ENCODE assay signal across 17 mouse cellular contexts in genomic region chr1:185929761-185930160, GRCm38 (mm10).
DNase-seq lines count a peak whose midpoint lies in the region; ATAC-seq and TF ChIP-seq lines count a peak whose summit lies in the region.
"Had no signal": no experiment of that assay in that cellular context is flagged by ENCODE, and none has a peak within 500 bp of the region (broad histone marks: within the 10 kb centered on the region; RNA-seq: fewer than 3 reads in every experiment).

No protein-coding gene starts in this region.

- WGBS in hindbrain, postnatal 0 days: 89% methylated on average over 5 of the region's 5 CpGs
- WGBS in hindbrain, embryonic 14.5 days: 87% methylated on average over 5 of the region's 5 CpGs
- 82% methylated on average over 5 of the region's 5 CpGs for WGBS in lung, embryonic 14.5 days

- H3K9me3 ChIP-seq in hindbrain, postnatal 0 days (ENCODE audit: low read length): no peaks in the 10 kb centered on the region
- H3K9me3 ChIP-seq in hindbrain, embryonic 14.5 days (ENCODE audit: control insufficient read depth, low read length): peaks cover 6% of the 10 kb centered on the region; the same call in 1 of the 2 replicates
- H3K9me3 ChIP-seq in lung, embryonic 14.5 days (ENCODE audit: low read depth, low read length): no peaks in the 10 kb centered on the region; the same call in 1 of the 2 replicates
- H3K9me3 ChIP-seq: kidney, embryonic 15.5 days; limb, embryonic 15.5 days; neural tube, embryonic 13.5 days had no signal

- H3K27ac ChIP-seq in hindbrain, postnatal 0 days: no peak overlapping the region
- no peak overlapping the region for H3K27ac ChIP-seq in hindbrain, embryonic 14.5 days
- no peak overlapping the region for H3K27ac ChIP-seq in lung, embryonic 14.5 days (ENCODE audit: low read depth)
- H3K27ac ChIP-seq: forebrain, embryonic 10.5 days; hindbrain, embryonic 10.5 days; kidney, embryonic 15.5 days; limb, embryonic 15.5 days; midbrain, embryonic 12.5 days; neural tube, embryonic 13.5 days had no signal

- H3K27me3 ChIP-seq in hindbrain, postnatal 0 days (ENCODE audit: insufficient read depth, low read length): no peaks in the 10 kb centered on the region
- no peaks in the 10 kb centered on the region for H3K27me3 ChIP-seq in hindbrain, embryonic 14.5 days (ENCODE audit: control insufficient read depth, insufficient read depth, low read length)
- no peaks in the 10 kb centered on the region for H3K27me3 ChIP-seq in lung, embryonic 14.5 days (ENCODE audit: insufficient read depth, low read length)
- H3K27me3 ChIP-seq: kidney, embryonic 15.5 days; limb, embryonic 15.5 days; midbrain, embryonic 12.5 days; neural tube, embryonic 13.5 days had no signal

- no peak for ATAC-seq in hindbrain, postnatal 0 days
- no peak for ATAC-seq in hindbrain, embryonic 14.5 days (ENCODE audit: low FRiP score)
- ATAC-seq in lung, embryonic 14.5 days (ENCODE audit: insufficient read depth): no peak

- H3K4me3 ChIP-seq in hindbrain, postnatal 0 days (ENCODE audit: low read length): no peak overlapping the region
- no peak overlapping the region for H3K4me3 ChIP-seq in hindbrain, embryonic 14.5 days (replicated peaks; ENCODE audit: low read length)
- H3K4me3 ChIP-seq in lung, embryonic 14.5 days (ENCODE audit: low read depth, low read length): no peak overlapping the region
- H3K4me3 ChIP-seq: forebrain, embryonic 10.5 days; hindbrain, embryonic 10.5 days; kidney, embryonic 15.5 days; limb, embryonic 15.5 days; midbrain, embryonic 12.5 days; neural tube, embryonic 13.5 days had no signal

- DNase-seq in hindbrain, postnatal 0 days (ENCODE audit: low spot score): no peak
- DNase-seq in hindbrain, embryonic 14.5 days (ENCODE audit: low spot score): no peak
- no peak for DNase-seq in lung, embryonic 14.5 days
- DNase-seq in lung, adult 18-20 months: no peak
- DNase-seq in ES-CJ7 (ENCODE audit: low read depth, low spot score): peak; percentile 61
- peak; percentile 47 for DNase-seq in ZHBTc4 (ENCODE audit: low read depth, low spot score)
- DNase-seq in cerebellum, postnatal 25 days: no peak
- DNase-seq: B cell, adult 2 months; cerebellum, adult 2 months; right cerebral cortex, adult 18-20 months; thymus, postnatal 36 days had no signal

- no peak overlapping the region for H3K4me2 ChIP-seq in hindbrain, postnatal 0 days (ENCODE audit: low read depth, low read length)
- no peak overlapping the region for H3K4me2 ChIP-seq in hindbrain, embryonic 14.5 days (replicated peaks)
- H3K4me2 ChIP-seq in lung, embryonic 14.5 days: no peak overlapping the region
- H3K4me2 ChIP-seq: kidney, embryonic 15.5 days; limb, embryonic 15.5 days; midbrain, embryonic 12.5 days; neural tube, embryonic 13.5 days had no signal

- no peaks in the 10 kb centered on the region for H3K36me3 ChIP-seq in hindbrain, postnatal 0 days (ENCODE audit: insufficient read depth, low read length)
- H3K36me3 ChIP-seq in hindbrain, embryonic 14.5 days (replicated peaks; ENCODE audit: control insufficient read depth, insufficient read depth): no peaks in the 10 kb centered on the region
- no peaks in the 10 kb centered on the region for H3K36me3 ChIP-seq in lung, embryonic 14.5 days (ENCODE audit: insufficient read depth)
- H3K36me3 ChIP-seq: forebrain, embryonic 10.5 days; hindbrain, embryonic 10.5 days; kidney, embryonic 15.5 days; limb, embryonic 15.5 days; midbrain, embryonic 12.5 days; neural tube, embryonic 13.5 days had no signal

- no peak overlapping the region for H3K9ac ChIP-seq in hindbrain, postnatal 0 days (replicated peaks; ENCODE audit: low read length)
- no peak overlapping the region for H3K9ac ChIP-seq in hindbrain, embryonic 14.5 days
- no peak overlapping the region for H3K9ac ChIP-seq in lung, embryonic 14.5 days
- H3K9ac ChIP-seq: kidney, embryonic 15.5 days; limb, embryonic 15.5 days; midbrain, embryonic 12.5 days; neural tube, embryonic 13.5 days had no signal

- peak; percentile 32 for TF ChIP-seq CTCF in hindbrain, postnatal 0 days (IDR thresholded peaks at IDR 0.05; ENCODE audit: low read depth)
- TF ChIP-seq CTCF in lung, embryonic 14.5 days (IDR thresholded peaks at IDR 0.05; ENCODE audit: low read depth): peak; percentile 39

- no peaks in the 10 kb centered on the region for H3K4me1 ChIP-seq in hindbrain, postnatal 0 days (ENCODE audit: insufficient read depth, low read length)
- no peaks in the 10 kb centered on the region for H3K4me1 ChIP-seq in hindbrain, embryonic 14.5 days (replicated peaks; ENCODE audit: control insufficient read depth, insufficient read depth, low read length)
- no peaks in the 10 kb centered on the region for H3K4me1 ChIP-seq in lung, embryonic 14.5 days (ENCODE audit: insufficient read depth)
- H3K4me1 ChIP-seq: forebrain, embryonic 10.5 days; hindbrain, embryonic 10.5 days; kidney, embryonic 15.5 days; neural tube, embryonic 13.5 days had no signal

Comparison
In these comparisons a context has a peak if more than half of its experiments do, and no peak if none do; other contexts are left out.
1. DNase-seq: peak in ES-CJ7 (single experiment) and ZHBTc4 (single experiment); none in hindbrain, postnatal 0 days (single experiment), hindbrain, embryonic 14.5 days (single experiment), lung, embryonic 14.5 days (single experiment), lung, adult 18-20 months (0 of 2) and cerebellum, postnatal 25 days (0 of 2).